Mouse (Mus musculus): ENCODE results near the gene Nim1k. TPM values are rescaled to one million over a fixed set of nuclear protein-coding genes. Genes with fewer than 3 reads are reported as not detected.
A peak's percentile ranks its signal among the peaks of the same experiment; 100 is the strongest.

Gene Nim1k
- total RNA-seq (2021), result 1 to 10 TPM; 3.9 to 4.4 TPM
- long read RNA-seq, experiment 1, full-length matches to known transcripts, result 5 of 9 reads
- long read RNA-seq, experiment 1, partial matches to known transcripts, result 1 of 9 reads
- long read RNA-seq, experiment 1, other reads (novel, unspliced or antisense), result 3 of 9 reads
- long read RNA-seq, experiment 2, full-length matches to known transcripts, result 8 of 8 reads
- long read RNA-seq, experiment 2, partial matches to known transcripts, result 0 of 8 reads
- long read RNA-seq, experiment 2, other reads (novel, unspliced or antisense), result 0 of 8 reads

GRCm38 (mm10) chr13:119755681-119756471 is at the start of gene Nim1k:
Gene Nim1k (minus strand): TSS chr13:119755882.
- peak; percentile 46 to 71 for DNase-seq (ENCODE audit: low spot score in 2 of 2)

DNA sequence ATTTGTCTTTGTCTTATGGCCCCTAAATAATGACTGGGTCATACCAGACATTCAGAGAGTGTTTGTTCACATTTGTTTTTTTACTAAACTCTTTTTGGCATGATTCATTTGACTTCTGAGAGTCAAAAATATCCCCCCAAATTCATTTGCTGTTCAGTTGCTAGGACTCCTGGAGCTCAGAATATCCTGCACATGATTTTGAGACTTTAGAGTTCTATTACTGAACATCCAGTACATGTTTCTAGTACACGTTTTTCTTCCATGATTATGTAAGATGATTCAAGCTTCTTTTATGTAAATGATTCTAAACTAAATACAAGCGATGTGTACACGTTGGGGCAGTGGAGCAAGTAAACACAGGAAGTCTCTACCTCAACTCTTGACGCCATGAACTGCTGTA is 42.0 kb upstream of the Nim1k start:
- no peak for DNase-seq (ENCODE audit: low spot score in 2 of 2)

DNA sequence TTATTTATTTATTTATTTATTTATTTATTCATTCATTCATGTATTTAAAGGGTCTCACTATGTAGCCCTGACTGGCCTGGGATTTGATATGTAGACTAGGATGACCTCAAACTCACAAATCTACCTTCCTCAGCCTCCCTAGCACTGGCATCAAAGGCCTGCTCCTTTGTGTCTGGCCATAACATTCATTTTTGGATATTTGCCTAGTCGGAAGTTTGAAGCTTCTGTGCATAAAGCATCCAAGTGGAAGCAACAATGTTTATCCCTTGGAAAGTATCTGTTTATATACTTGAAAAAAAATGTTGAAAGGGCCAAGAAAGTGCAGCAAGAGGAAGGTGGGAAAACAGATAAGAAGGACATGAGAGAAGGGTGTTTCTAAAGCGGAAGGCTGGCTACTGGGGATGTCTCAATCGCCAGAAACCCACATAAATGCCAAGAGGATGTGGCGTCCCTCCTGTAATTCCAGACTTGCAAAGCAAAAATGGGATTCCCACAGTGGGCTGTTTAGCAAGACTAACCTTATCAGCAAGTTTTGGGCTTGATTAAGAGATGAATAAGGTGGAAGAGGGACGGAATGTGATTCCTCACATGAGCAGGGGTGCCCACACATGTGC is 37.2 kb upstream of the Nim1k start:
- no peak for DNase-seq (ENCODE audit: low spot score in 2 of 2)

- DNase-seq (ENCODE audit: low spot score in 2 of 2), result no peak
Observed at GRCm38 (mm10) chr13:119791580-119792135, 36.0 kb upstream of the Nim1k start.

DNA sequence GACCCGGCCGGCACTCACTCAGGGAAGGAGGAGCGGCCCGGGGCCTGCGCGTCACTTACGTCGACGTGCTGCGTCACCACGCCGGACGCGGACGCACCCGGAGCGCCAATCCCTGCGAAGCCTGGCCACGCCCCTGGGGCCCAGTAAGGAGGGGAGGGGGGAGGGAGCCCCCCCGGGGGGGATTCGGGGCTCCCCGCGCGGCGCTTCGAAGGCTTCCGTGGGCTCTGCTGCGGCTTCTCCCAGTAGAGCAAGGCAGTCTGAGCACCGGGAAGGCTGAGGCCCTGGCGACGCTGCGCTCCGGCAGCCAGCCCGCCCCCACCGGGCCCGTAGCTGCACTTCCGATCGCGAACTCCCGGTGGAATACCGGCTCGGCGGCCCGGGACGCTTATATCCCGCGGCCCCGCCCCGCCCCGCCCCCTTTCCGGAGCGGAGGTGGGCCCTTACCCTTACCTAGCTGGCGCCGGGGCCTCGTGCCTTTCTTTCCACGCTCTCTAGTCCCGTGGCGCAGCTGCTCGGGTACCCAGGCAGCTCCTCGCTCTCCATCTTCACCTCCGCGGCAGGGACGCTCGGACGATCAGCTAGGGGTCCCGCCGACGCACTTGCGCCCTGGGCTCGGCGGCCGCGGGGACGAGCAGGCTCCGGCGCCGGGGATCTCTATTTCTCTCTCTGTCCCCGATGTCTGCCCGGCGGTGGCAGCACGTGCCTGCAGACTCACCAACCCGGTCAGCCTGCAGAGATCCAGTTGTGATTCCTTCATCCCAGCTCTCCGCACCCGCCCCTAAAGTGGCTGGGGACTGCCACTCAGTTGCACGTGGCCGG is 35.3 kb upstream of the Nim1k start, which contains the start of gene Zfp131:
Zfp131 (minus strand) TSS at position 129 of the 819 bp plus-strand sequence.
- peak; percentile 85 to 89 for DNase-seq (ENCODE audit: low spot score in 2 of 2)

DNA sequence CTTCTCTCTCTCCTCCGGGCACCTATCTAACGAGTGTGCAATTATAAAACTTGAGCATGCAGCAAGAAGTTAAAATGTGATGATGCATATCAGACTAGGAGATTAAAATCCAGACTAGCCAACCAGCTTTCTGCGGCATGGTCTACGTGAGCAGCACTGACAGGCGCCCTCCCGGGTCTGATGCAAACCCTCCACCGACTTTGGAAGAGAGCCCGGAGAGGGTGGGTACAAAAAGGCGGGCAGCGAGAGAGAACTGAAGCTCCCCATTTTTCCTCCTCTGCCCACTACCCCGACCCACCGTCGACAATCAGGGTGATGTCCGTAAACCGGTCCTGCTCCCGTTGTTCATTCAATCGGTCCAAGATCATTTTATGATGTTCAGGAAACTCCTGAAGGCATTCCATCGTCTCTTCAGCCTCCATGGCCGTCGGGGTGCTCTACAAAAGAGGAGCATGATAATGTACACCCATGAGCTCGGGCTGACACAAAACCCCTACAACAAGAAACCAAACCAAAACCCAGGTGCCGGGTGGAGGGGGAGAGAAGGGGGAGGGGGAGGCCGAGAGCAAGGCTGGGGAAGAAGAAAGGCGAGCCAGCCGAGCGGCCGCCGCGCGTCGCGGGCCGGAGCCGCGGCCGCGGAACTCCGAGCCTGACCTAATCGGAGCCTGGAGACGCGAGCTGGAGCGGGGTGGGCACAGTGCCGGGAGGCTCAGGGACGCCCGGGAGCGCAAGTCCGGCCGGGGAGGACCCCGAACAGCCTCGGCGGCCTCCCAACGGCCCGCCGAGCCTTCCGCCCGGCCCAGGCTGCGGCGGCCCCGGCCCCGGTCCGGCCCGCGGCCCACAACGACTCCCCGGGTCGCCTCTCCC is 34.4 kb upstream of the Nim1k start:
- DNase-seq (ENCODE audit: low spot score in 2 of 2), result peak; percentile 27 to 42

- DNase-seq (ENCODE audit: low spot score in 2 of 2), result no peak
Observed at GRCm38 (mm10) chr13:119783581-119783980, 27.9 kb upstream of the Nim1k start.

GRCm38 (mm10) chr13:119768541-119768940 is 12.9 kb upstream of the Nim1k start:
- no peak for DNase-seq (ENCODE audit: low spot score in 2 of 2)

GRCm38 (mm10) chr13:119766480-119766879 is 10.8 kb upstream of the Nim1k start:
- no peak for DNase-seq (ENCODE audit: low spot score in 2 of 2)

DNA sequence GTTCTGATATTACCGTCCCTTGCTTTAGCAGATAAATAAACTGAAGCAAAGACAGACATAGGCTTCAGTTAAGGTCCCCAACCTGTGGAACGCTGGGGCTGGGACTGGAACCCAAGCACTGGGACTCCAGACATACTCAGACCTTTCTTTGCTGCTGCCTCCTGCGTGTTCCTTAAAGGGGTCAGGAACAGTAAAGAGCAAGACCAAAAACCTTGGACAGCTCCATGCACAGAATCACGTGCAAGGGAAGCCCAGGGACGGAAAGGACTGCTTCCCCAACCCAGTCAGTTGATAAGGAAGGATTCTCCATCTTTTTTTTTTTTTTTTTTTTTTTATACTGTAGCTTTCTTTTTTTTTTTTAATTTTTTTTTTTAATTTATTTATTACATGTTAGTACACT is 1.1 kb upstream of the Nim1k start:
- DNase-seq (ENCODE audit: low spot score in 2 of 2), result no peak

DNA sequence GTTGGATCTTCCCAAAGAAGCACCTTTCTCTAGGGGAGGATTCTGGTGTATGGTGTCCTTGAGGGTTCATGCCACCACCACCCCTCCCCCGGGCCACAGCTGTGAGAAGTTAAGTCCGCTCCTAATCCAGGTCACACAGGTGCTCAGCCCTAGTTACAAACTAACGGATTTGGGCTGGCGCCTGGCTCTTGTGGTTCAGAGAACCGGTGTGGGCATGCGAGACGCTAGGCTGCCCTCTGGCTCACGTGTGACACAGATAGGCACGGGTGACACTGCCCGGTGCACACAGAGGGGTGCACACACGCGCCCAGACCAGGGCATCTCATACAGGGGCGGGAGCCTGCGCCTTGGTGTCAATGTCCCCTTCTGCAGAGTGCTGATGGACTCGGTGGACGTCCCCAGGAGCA is 538 bp downstream of the Nim1k start:
- DNase-seq (ENCODE audit: low spot score in 2 of 2), result peak in 1 of 2 experiments; percentile 12

DNA sequence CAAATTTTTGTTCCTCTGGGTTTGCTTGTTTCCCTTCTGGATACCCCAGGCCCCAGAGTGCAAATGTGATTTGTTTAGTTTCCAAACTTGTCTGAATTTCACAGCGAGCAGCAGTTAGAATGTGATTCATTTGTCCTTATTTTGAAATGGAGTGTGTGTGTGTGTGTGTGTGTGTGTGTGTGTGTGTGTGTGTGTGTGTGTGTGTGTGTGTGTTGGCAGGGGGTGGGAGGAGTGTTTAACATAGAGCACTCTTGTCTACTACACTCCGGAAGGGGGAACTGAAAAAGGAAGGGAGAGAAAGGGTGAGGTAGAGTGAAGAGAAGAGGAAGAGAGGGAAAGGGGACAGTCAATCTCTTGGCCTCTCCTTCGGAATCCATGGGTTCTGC is 1.1 kb downstream of the Nim1k start:
- DNase-seq (ENCODE audit: low spot score in 2 of 2), result no peak

DNA sequence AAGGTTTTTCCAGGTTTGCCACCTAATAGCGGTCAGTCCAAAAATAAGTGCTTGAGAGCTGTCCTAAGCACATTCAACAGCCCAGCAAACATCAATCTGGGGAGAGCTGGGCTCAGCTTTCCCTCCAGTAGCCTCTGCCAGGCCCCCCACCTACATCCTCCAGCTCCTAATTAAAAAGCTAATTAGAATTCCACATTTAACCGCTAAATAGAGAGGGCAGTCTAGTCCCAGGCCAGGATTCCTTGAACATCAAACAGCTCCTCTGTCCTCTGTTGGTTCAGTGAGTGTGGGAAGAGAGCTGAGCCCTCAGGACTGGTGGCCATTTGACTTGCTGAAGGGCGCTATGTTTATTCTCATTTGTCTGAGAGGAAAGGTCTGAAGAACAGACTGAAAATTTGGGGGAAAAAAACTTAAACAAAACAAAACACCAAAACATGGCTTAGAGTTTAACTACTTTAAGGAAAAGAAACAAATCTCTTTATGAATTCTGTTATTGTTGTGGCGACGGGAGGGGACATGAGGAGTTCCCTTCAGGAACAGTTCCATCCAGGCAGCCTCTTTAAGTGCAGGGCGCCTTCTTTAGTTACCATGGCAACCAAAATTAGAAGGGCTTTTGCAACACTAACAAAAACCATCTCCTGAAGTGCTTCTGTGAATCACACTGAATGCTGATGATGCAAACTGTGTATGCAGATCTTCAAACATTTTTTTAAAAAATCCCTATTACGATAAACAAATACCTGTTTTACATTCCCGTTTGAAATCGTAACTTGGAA is 1.6 kb downstream of the Nim1k start:
- DNase-seq (ENCODE audit: low spot score in 2 of 2), result no peak

DNA sequence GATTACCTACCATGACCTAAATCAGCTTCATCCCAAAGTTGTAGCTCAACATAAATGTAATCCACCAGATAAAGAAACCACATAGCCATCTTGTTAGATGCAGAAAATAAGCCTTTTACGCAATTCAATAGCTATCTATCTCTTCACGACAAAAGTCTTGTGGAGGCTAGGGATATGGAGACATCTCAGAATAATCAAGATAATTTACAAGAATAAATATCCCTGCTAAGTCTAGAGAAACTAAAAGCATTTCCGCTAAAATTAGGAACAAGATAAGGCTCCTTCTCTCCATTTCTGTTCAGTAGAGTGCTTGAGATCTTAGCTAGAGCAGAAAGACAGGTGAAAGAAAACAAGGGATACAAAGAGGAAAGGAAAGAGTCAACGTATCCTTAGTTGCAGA is 8.8 kb downstream of the Nim1k start:
- DNase-seq (ENCODE audit: low spot score in 2 of 2), result no peak

- no peak for DNase-seq (ENCODE audit: low spot score in 2 of 2)
Observed at GRCm38 (mm10) chr13:119743470-119743869, 12.2 kb downstream of the Nim1k start.

GRCm38 (mm10) chr13:119742711-119743415 is 12.8 kb downstream of the Nim1k start:
- DNase-seq (ENCODE audit: low spot score in 2 of 2), result no peak

DNA sequence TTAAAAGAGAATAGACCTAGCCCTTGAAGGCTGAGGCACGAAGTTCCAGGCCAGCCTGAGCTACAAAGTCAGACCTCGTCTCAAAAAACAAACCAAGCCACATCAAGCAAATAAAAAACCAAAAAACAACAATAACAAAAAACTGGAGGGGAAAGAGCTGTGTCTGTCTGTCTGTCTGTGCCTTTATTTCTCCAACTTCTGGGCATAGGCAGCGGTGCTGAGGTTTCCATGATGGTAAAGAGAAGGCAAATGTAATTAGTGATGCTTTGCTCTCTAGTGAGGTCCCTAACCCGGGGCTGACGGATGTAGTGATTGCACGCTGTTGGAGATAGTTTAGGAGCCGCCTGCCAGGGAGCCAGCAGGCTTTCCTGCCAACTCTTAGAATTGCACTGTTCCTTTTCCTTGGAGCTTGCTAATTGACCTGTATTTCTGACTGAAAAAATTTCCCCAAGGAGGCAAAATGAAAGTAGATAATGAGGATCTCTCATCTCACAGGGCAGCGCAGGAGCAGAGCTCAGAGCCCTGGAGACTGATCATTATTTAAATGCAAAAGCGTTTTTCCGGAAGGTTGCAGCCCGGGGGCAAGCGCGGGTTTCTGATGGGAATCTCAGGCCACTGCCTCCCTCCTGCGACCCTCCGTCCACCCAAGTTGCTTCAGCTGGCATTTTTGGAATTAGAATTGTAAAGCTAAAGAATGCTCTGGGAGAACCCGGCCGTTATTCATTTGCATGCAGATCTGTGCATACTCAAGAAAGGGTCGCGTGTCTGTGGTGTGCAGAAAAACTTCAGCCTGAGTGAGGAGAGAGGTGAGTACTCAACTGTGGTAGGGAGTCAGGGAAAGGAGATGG is 14.1 kb downstream of the Nim1k start:
- no peak for DNase-seq (ENCODE audit: low spot score in 2 of 2)

GRCm38 (mm10) chr13:119731448-119731847 is 24.2 kb downstream of the Nim1k start:
- DNase-seq (ENCODE audit: low spot score in 2 of 2), result no peak
